Mouse (Mus musculus) bone marrow, adult 2 months (tissue): ENCODE measurements around the gene Sec23a.
"Not testable (repeated sequence)": the region's sequence is repeated elsewhere in the genome, so short reads cannot be mapped to it uniquely, and the experiment has no call there.

Source experiments
- CTCF ChIP-seq: fragments of 200-500 bp; IDR thresholded peaks from 2 replicates; pipeline ENCODE4 v1.5.1; 2011; ENCODE audit warnings: low read length, control low read depth; ENCODE audit not compliant: control insufficient read depth, insufficient read depth
- POLR2A ChIP-seq: fragments of 200-500 bp; IDR thresholded peaks from 2 replicates; pipeline ENCODE4 v1.6.1; 2011; ENCODE audit warnings: low read depth, mild to moderate bottlenecking, control low read depth, low read length, borderline replicate concordance; ENCODE audit not compliant: control insufficient read depth

- TF ChIP-seq CTCF, POLR2A: not testable (repeated sequence)
Measured at GRCm38 (mm10) chr12:59058242-59058641, 46.4 kb upstream of the Sec23a start.
